Mouse (Mus musculus) limb, embryonic 13.5 days (tissue): ENCODE data around the gene Kif5c. TPM values are rescaled to one million over a fixed set of nuclear protein-coding genes. Genes with fewer than 3 reads are reported as not detected.

Experiments
- ATAC-seq: fragments of 200-750 bp; cut with Nextera tagmentation; 2 replicates; pipeline ENCODE4 v1.8.0; 2017; ENCODE audit warnings: low read depth, moderate number of reproducible peaks, moderate TSS enrichment; ENCODE audit not compliant: low FRiP score
- H3K27ac ChIP-seq: fragments of 300-500 bp; sonication (generic); 2 replicates; pipeline ENCODE4 v1.5.1; 2015; ENCODE audit warnings: inconsistent platforms, mild to moderate bottlenecking, moderate library complexity
- H3K27me3 ChIP-seq: fragments of 300-500 bp; sonication (generic); 2 replicates; pipeline ENCODE4 v1.6.1; 2015; ENCODE audit warnings: mild to moderate bottlenecking, inconsistent platforms
- H3K36me3 ChIP-seq: fragments of 300-500 bp; sonication (generic); 2 replicates; pipeline ENCODE4 v1.6.1; 2015; ENCODE audit warnings: inconsistent platforms, mild to moderate bottlenecking, moderate library complexity
- H3K4me1 ChIP-seq: fragments of 300-500 bp; sonication (generic); 2 replicates; pipeline ENCODE4 v1.6.1; 2015; ENCODE audit warnings: inconsistent platforms
- H3K4me2 ChIP-seq: fragments of 300-500 bp; sonication (generic); replicated peaks from 2 replicates; pipeline ENCODE4 v1.6.1; 2015; ENCODE audit warnings: inconsistent platforms, mild to moderate bottlenecking, moderate library complexity
- H3K4me3 ChIP-seq: fragments of 300-500 bp; sonication (generic); 2 replicates; pipeline ENCODE4 v1.5.1; 2015; ENCODE audit warnings: moderate library complexity, mild to moderate bottlenecking, inconsistent platforms
- H3K9ac ChIP-seq: fragments of 300-500 bp; sonication (generic); 2 replicates; pipeline ENCODE4 v1.6.1; 2015; ENCODE audit warnings: mild to moderate bottlenecking, inconsistent platforms
- H3K9me3 ChIP-seq: fragments of 300-500 bp; sonication (generic); 2 replicates; pipeline ENCODE4 v1.6.1; 2016; ENCODE audit warnings: inconsistent platforms
- WGBS: fragments of 180-500 bp; shearing (Covaris S2); methylation state at CpG from one replicate; pipeline ENCODE4 v1.1.7; 2015; 5-methylcytosine and 5-hydroxymethylcytosine counted together
- polyA plus RNA-seq: library from polyadenylated mRNA; unstranded; fragments of >200 nt; fragmentation: Nextera tagmentation; extraction: Ambion mirVana; gene quantifications from 2 replicates; pipeline ENCODE4 v1.2.1, GENCODE M21; 2015

Gene Kif5c
- polyA plus RNA-seq, 1 experiment from 2014 or later = 9.2 TPM

GRCm38 (mm10) chr2:49678386-49678785, 59.3 kb downstream of the Kif5c start:
- Histone ChIP-seq H3K4me1 (peaks cover 20% of the 10 kb centered on the region), H3K4me2 (no peak overlapping the region), H3K4me3 (no peak overlapping the region), H3K27ac (no peak overlapping the region), H3K9me3 (no peaks in the 10 kb centered on the region), H3K9ac (no peak overlapping the region), H3K36me3 (no peaks in the 10 kb centered on the region), H3K27me3 (no peaks in the 10 kb centered on the region)
- 0 out of 2 replicates have a peak, but pooled peaks have one; percentile 8 for ATAC-seq
- 42% methylated on average over 7 of the region's 7 CpGs for WGBS

GRCm38 (mm10) chr2:49679135-49679964, 60.3 kb downstream of the Kif5c start:
- no peaks in the 10 kb centered on the region for H3K27me3 ChIP-seq
- no peak for ATAC-seq
- WGBS = 56% methylated on average over 16 of the region's 16 CpGs
- no peak overlapping the region for H3K4me3 ChIP-seq
- H3K27ac ChIP-seq = no peak overlapping the region
- H3K9ac ChIP-seq = no peak overlapping the region
- H3K4me1 ChIP-seq = peaks cover 29% of the 10 kb centered on the region
- H3K4me2 ChIP-seq = no peak overlapping the region
- H3K36me3 ChIP-seq = no peaks in the 10 kb centered on the region
- H3K9me3 ChIP-seq = no peaks in the 10 kb centered on the region

GRCm38 (mm10) chr2:49682754-49683153, 63.7 kb downstream of the Kif5c start:
- no peak for ATAC-seq
- Histone ChIP-seq H3K9me3 (no peaks in the 10 kb centered on the region), H3K4me1 (peaks cover 34% of the 10 kb centered on the region), H3K36me3 (no peaks in the 10 kb centered on the region), H3K9ac (no peak overlapping the region), H3K27me3 (no peaks in the 10 kb centered on the region), H3K27ac (no peak overlapping the region), H3K4me2 (no peak overlapping the region), H3K4me3 (no peak overlapping the region)
- 66% methylated on average over 6 of the region's 6 CpGs for WGBS

GRCm38 (mm10) chr2:49684808-49685207, 65.7 kb downstream of the Kif5c start:
- Histone ChIP-seq H3K4me3 (no peak overlapping the region), H3K4me1 (peaks cover 18% of the 10 kb centered on the region), H3K36me3 (no peaks in the 10 kb centered on the region), H3K4me2 (no peak overlapping the region), H3K9me3 (no peaks in the 10 kb centered on the region), H3K27ac (no peak overlapping the region), H3K9ac (no peak overlapping the region), H3K27me3 (no peaks in the 10 kb centered on the region)
- WGBS = 73% methylated on average over 2 of the region's 2 CpGs
- no peak for ATAC-seq

- no peak overlapping the region for H3K4me3 ChIP-seq
- peak overlapping the region; percentile 17 for H3K4me2 ChIP-seq
- H3K27ac ChIP-seq = no peak overlapping the region
- 32% methylated on average over 9 of the region's 9 CpGs for WGBS
- ATAC-seq = 0 out of 2 replicates have a peak, but pooled peaks have one; percentile 31
- no peaks in the 10 kb centered on the region for H3K9me3 ChIP-seq
- H3K4me1 ChIP-seq = peaks cover 19% of the 10 kb centered on the region
- H3K36me3 ChIP-seq = peaks cover 8% of the 10 kb centered on the region; the same call in 1 of the 2 replicates
- H3K27me3 ChIP-seq = no peaks in the 10 kb centered on the region
- no peak overlapping the region for H3K9ac ChIP-seq
Observed at GRCm38 (mm10) chr2:49690421-49690826, 71.3 kb downstream of the Kif5c start.

- H3K4me3 ChIP-seq = no peak overlapping the region
- H3K27ac ChIP-seq = no peak overlapping the region
- ATAC-seq = no peak
- H3K36me3 ChIP-seq = peaks cover 13% of the 10 kb centered on the region; the same call in 1 of the 2 replicates
- H3K27me3 ChIP-seq = no peaks in the 10 kb centered on the region
- no peaks in the 10 kb centered on the region for H3K9me3 ChIP-seq
- H3K4me2 ChIP-seq = no peak overlapping the region
- no peak overlapping the region for H3K9ac ChIP-seq
- WGBS = 74% methylated on average over 5 of the region's 5 CpGs
- peaks cover 19% of the 10 kb centered on the region for H3K4me1 ChIP-seq
Observed at GRCm38 (mm10) chr2:49691441-49691840, 72.3 kb downstream of the Kif5c start.

GRCm38 (mm10) chr2:49694727-49695126, 75.6 kb downstream of the Kif5c start:
- WGBS = 74% methylated on average over 10 of the region's 10 CpGs
- no peak overlapping the region for H3K4me2 ChIP-seq
- ATAC-seq = no peak
- H3K9ac ChIP-seq = no peak overlapping the region
- no peaks in the 10 kb centered on the region for H3K9me3 ChIP-seq
- no peak overlapping the region for H3K27ac ChIP-seq
- H3K4me1 ChIP-seq = peaks cover 18% of the 10 kb centered on the region
- no peak overlapping the region for H3K4me3 ChIP-seq
- peaks cover 18% of the 10 kb centered on the region for H3K36me3 ChIP-seq
- H3K27me3 ChIP-seq = no peaks in the 10 kb centered on the region

GRCm38 (mm10) chr2:49695461-49695860, 76.4 kb downstream of the Kif5c start:
- ATAC-seq = no peak
- 94% methylated on average over 3 of the region's 3 CpGs for WGBS

GRCm38 (mm10) chr2:49698851-49699250, 79.8 kb downstream of the Kif5c start:
- H3K36me3 ChIP-seq = peaks cover 46% of the 10 kb centered on the region
- H3K9ac ChIP-seq = no peak overlapping the region
- no peak for ATAC-seq
- no peaks in the 10 kb centered on the region for H3K4me1 ChIP-seq
- no peak overlapping the region for H3K27ac ChIP-seq
- 86% methylated on average over 5 of the region's 5 CpGs for WGBS
- no peak overlapping the region for H3K4me2 ChIP-seq
- no peak overlapping the region for H3K4me3 ChIP-seq
- no peaks in the 10 kb centered on the region for H3K27me3 ChIP-seq
- no peaks in the 10 kb centered on the region for H3K9me3 ChIP-seq

More at GRCm38 (mm10) chr2:49695461-49695860, 76.4 kb downstream of the Kif5c start:
- Histone ChIP-seq H3K4me1 (peaks cover 11% of the 10 kb centered on the region), H3K9ac (no peak overlapping the region), H3K4me3 (no peak overlapping the region), H3K9me3 (no peaks in the 10 kb centered on the region), H3K4me2 (no peak overlapping the region), H3K36me3 (peaks cover 24% of the 10 kb centered on the region), H3K27ac (no peak overlapping the region), H3K27me3 (no peaks in the 10 kb centered on the region)

- no peak overlapping the region for H3K27ac ChIP-seq
- H3K9ac ChIP-seq = no peak overlapping the region
- 89% methylated on average over 22 of the region's 22 CpGs for WGBS
- no peaks in the 10 kb centered on the region for H3K9me3 ChIP-seq
- no peaks in the 10 kb centered on the region for H3K4me1 ChIP-seq
- no peak for ATAC-seq
- H3K27me3 ChIP-seq = no peaks in the 10 kb centered on the region
- no peak overlapping the region for H3K4me2 ChIP-seq
- H3K36me3 ChIP-seq = peaks cover 47% of the 10 kb centered on the region
- H3K4me3 ChIP-seq = no peak overlapping the region
Observed at GRCm38 (mm10) chr2:49700176-49700971, 81.3 kb downstream of the Kif5c start.

GRCm38 (mm10) chr2:49710223-49710622, 91.1 kb downstream of the Kif5c start:
- H3K4me2 ChIP-seq = no peak overlapping the region
- 81% methylated on average over 3 of the region's 3 CpGs for WGBS
- peaks cover 11% of the 10 kb centered on the region for H3K36me3 ChIP-seq
- H3K9ac ChIP-seq = no peak overlapping the region
- H3K27me3 ChIP-seq = no peaks in the 10 kb centered on the region
- no peak for ATAC-seq
- H3K27ac ChIP-seq = no peak overlapping the region
- no peaks in the 10 kb centered on the region for H3K4me1 ChIP-seq
- no peak overlapping the region for H3K4me3 ChIP-seq
- no peaks in the 10 kb centered on the region for H3K9me3 ChIP-seq

- 75% methylated on average over 6 of the region's 6 CpGs for WGBS
- H3K4me2 ChIP-seq = no peak overlapping the region
- no peaks in the 10 kb centered on the region for H3K4me1 ChIP-seq
- peaks cover 11% of the 10 kb centered on the region for H3K36me3 ChIP-seq
- ATAC-seq = no peak
- no peaks in the 10 kb centered on the region for H3K9me3 ChIP-seq
- no peak overlapping the region for H3K9ac ChIP-seq
- H3K27ac ChIP-seq = no peak overlapping the region
- no peaks in the 10 kb centered on the region for H3K27me3 ChIP-seq
- no peak overlapping the region for H3K4me3 ChIP-seq
Observed at GRCm38 (mm10) chr2:49711693-49712092, 92.6 kb downstream of the Kif5c start.
